Mouse (Mus musculus) kidney, adult 2 months (tissue): ENCODE results near the gene Mmd2.

Experiments used
- CTCF ChIP-seq: fragments of 200-500 bp; conservative IDR thresholded peaks from 2 replicates; pipeline ENCODE4 v1.5.1; 2011; ENCODE audit warnings: low read depth, mild to moderate bottlenecking, control low read depth, low read length, moderate library complexity, mixed read lengths; ENCODE audit not compliant: insufficient read depth, insufficient read length
- POLR2A ChIP-seq: fragments of 200-500 bp; IDR thresholded peaks from one replicate; pipeline ENCODE4 v1.6.1; 2011; ENCODE audit warnings: low read depth, low read length, control low read depth

GRCm38 (mm10) chr5:142590953-142591616 is 17.5 kb downstream of the Mmd2 start:
- TF ChIP-seq POLR2A (no peak), CTCF (no peak)
